Mouse (Mus musculus) forebrain, embryonic 10.5 days (tissue): Measurements from ENCODE around the gene Luc7l2. TPM values are rescaled to one million over a fixed set of nuclear protein-coding genes. Genes with fewer than 3 reads are reported as not detected.
A peak's percentile ranks its signal among the peaks of the same experiment; 100 is the strongest.

Experiments used
- DNase-seq: peaks from one replicate; pipeline ENCODE4 v3.0.0-alpha.2; 2017; ENCODE audit warnings: low spot score; ENCODE audit errors: extremely low spot score
- H3K27ac ChIP-seq: fragments of 300-500 bp; sonication (generic); 2 replicates; pipeline ENCODE4 v1.5.1; 2016; ENCODE audit warnings: mild to moderate bottlenecking
- H3K27me3 ChIP-seq: fragments of 300-500 bp; sonication (generic); 2 replicates; pipeline ENCODE4 v1.6.1; 2016; ENCODE audit warnings: mild to moderate bottlenecking; ENCODE audit not compliant: poor library complexity, severe bottlenecking
- H3K36me3 ChIP-seq: fragments of 300-500 bp; sonication (generic); replicated peaks from 2 replicates; pipeline ENCODE4 v1.6.1; 2016; ENCODE audit warnings: mild to moderate bottlenecking, moderate library complexity
- H3K4me1 ChIP-seq: fragments of 300-500 bp; sonication (generic); 2 replicates; pipeline ENCODE4 v1.6.1; 2016
- H3K4me3 ChIP-seq: fragments of 300-500 bp; sonication (generic); 2 replicates; pipeline ENCODE4 v1.5.1; 2016; ENCODE audit warnings: mild to moderate bottlenecking, moderate library complexity
- H3K9me3 ChIP-seq: fragments of 300-500 bp; sonication (generic); 2 replicates; pipeline ENCODE4 v1.6.1; 2016; ENCODE audit warnings: mild to moderate bottlenecking, moderate library complexity
- WGBS: fragments of 180-500 bp; shearing (Covaris S2); methylation state at CpG from one replicate; pipeline ENCODE4 v1.1.7; 2016; 5-methylcytosine and 5-hydroxymethylcytosine counted together
- polyA plus RNA-seq: library from polyadenylated mRNA; unstranded; fragments of >200 nt; fragmentation: Nextera tagmentation; extraction: Ambion mirVana; gene quantifications from 2 replicates; pipeline ENCODE4 v1.2.1, GENCODE M21; 2016

Luc7l2 gene
- 34.7 and 36.8 TPM in 2 replicates for polyA plus RNA-seq

GRCm38 (mm10) chr6:38551062-38551988, at the start of gene Luc7l2:
Gene Luc7l2 (plus strand): TSS chr6:38551334.
- Histone ChIP-seq H3K9me3 (no peaks in the 10 kb centered on the region), H3K27me3 (no peaks in the 10 kb centered on the region), H3K4me1 (peaks cover 28% of the 10 kb centered on the region), H3K36me3 (peaks cover 21% of the 10 kb centered on the region), H3K4me3 (peak within 1 kb of the TSS; percentile 88), H3K27ac (peak within 1 kb of the TSS; percentile 99)
- peak; percentile 95 for DNase-seq
- WGBS = under 1% methylated on average over 92 of the region's 98 CpGs

GRCm38 (mm10) chr6:38512096-38512495, 39.0 kb upstream of the Luc7l2 start:
- DNase-seq = no peak
- Histone ChIP-seq H3K4me1 (no peaks in the 10 kb centered on the region), H3K36me3 (0 out of 2 replicates have a peak, but pooled peaks cover 2% of the 10 kb centered on the region), H3K27me3 (no peaks in the 10 kb centered on the region), H3K9me3 (no peaks in the 10 kb centered on the region), H3K4me3 (no peak overlapping the region), H3K27ac (no peak overlapping the region)
- WGBS = 95% methylated on average over 1 of the region's 1 CpGs

- Histone ChIP-seq H3K27me3 (no peaks in the 10 kb centered on the region), H3K4me1 (no peaks in the 10 kb centered on the region), H3K4me3 (no peak overlapping the region), H3K9me3 (no peaks in the 10 kb centered on the region), H3K36me3 (0 out of 2 replicates have a peak, but pooled peaks cover 2% of the 10 kb centered on the region), H3K27ac (no peak overlapping the region)
- DNase-seq = no peak
Observed at GRCm38 (mm10) chr6:38512830-38513229, 38.3 kb upstream of the Luc7l2 start.

GRCm38 (mm10) chr6:38515201-38515600, 35.9 kb upstream of the Luc7l2 start:
- no peak for DNase-seq
- H3K4me1 ChIP-seq = no peaks in the 10 kb centered on the region
- H3K9me3 ChIP-seq = no peaks in the 10 kb centered on the region
- no peak overlapping the region for H3K27ac ChIP-seq
- H3K4me3 ChIP-seq = no peak overlapping the region
- 91% methylated on average over 4 of the region's 4 CpGs for WGBS
- H3K27me3 ChIP-seq = no peaks in the 10 kb centered on the region
- no peaks in the 10 kb centered on the region for H3K36me3 ChIP-seq

- Histone ChIP-seq H3K4me3 (no peak overlapping the region), H3K36me3 (peaks cover 3% of the 10 kb centered on the region; the same call in 1 of the 2 replicates), H3K27ac (no peak overlapping the region), H3K4me1 (0 out of 2 replicates have a peak, but pooled peaks cover 7% of the 10 kb centered on the region), H3K27me3 (no peaks in the 10 kb centered on the region), H3K9me3 (no peaks in the 10 kb centered on the region)
- 21% methylated on average over 8 of the region's 8 CpGs for WGBS
- no peak for DNase-seq
Observed at GRCm38 (mm10) chr6:38523851-38524250, 27.3 kb upstream of the Luc7l2 start.

GRCm38 (mm10) chr6:38531211-38531820, 19.8 kb upstream of the Luc7l2 start:
- no peaks in the 10 kb centered on the region for H3K36me3 ChIP-seq
- H3K27ac ChIP-seq = no peak overlapping the region
- DNase-seq = no peak
- no peaks in the 10 kb centered on the region for H3K27me3 ChIP-seq
- no peak overlapping the region for H3K4me3 ChIP-seq
- 63% methylated on average over 5 of the region's 5 CpGs for WGBS
- no peaks in the 10 kb centered on the region for H3K9me3 ChIP-seq
- H3K4me1 ChIP-seq = peaks cover 25% of the 10 kb centered on the region

GRCm38 (mm10) chr6:38532500-38533420, 18.4 kb upstream of the Luc7l2 start:
- 11% methylated on average over 25 of the region's 25 CpGs for WGBS

GRCm38 (mm10) chr6:38533428-38534405, 17.4 kb upstream of the Luc7l2 start, which contains the start of gene Fmc1:
Gene Fmc1 (plus strand): TSS chr6:38533502.
- H3K36me3 ChIP-seq = no peaks in the 10 kb centered on the region
- H3K9me3 ChIP-seq = no peaks in the 10 kb centered on the region
- DNase-seq = peak; percentile 98
- peak within 1 kb of the TSS; percentile 89 for H3K4me3 ChIP-seq
- H3K27me3 ChIP-seq = no peaks in the 10 kb centered on the region
- 7% methylated on average over 41 of the region's 41 CpGs for WGBS
- H3K27ac ChIP-seq = peak within 1 kb of the TSS; percentile 98
- peaks cover 25% of the 10 kb centered on the region for H3K4me1 ChIP-seq

More at GRCm38 (mm10) chr6:38532500-38533420, 18.4 kb upstream of the Luc7l2 start:
- Histone ChIP-seq H3K4me3 (peak overlapping the region; percentile 89), H3K36me3 (no peaks in the 10 kb centered on the region), H3K27me3 (no peaks in the 10 kb centered on the region), H3K9me3 (no peaks in the 10 kb centered on the region), H3K4me1 (peaks cover 25% of the 10 kb centered on the region), H3K27ac (peak overlapping the region; percentile 98)
- no peak for DNase-seq

- H3K9me3 ChIP-seq = no peaks in the 10 kb centered on the region
- H3K36me3 ChIP-seq = peaks cover 10% of the 10 kb centered on the region
- peak overlapping the region; percentile 98 for H3K27ac ChIP-seq
- peak overlapping the region; percentile 89 for H3K4me3 ChIP-seq
- peaks cover 25% of the 10 kb centered on the region for H3K4me1 ChIP-seq
- 1% methylated on average over 53 of the region's 53 CpGs for WGBS
- DNase-seq = peak; percentile 100
- no peaks in the 10 kb centered on the region for H3K27me3 ChIP-seq
Observed at GRCm38 (mm10) chr6:38534640-38535365, 16.3 kb upstream of the Luc7l2 start.

GRCm38 (mm10) chr6:38535366-38535690, 15.8 kb upstream of the Luc7l2 start:
- peaks cover 15% of the 10 kb centered on the region for H3K36me3 ChIP-seq
- peak overlapping the region; percentile 89 for H3K4me3 ChIP-seq
- H3K9me3 ChIP-seq = no peaks in the 10 kb centered on the region
- no peak for DNase-seq
- peaks cover 25% of the 10 kb centered on the region for H3K4me1 ChIP-seq
- no peaks in the 10 kb centered on the region for H3K27me3 ChIP-seq
- H3K27ac ChIP-seq = peak overlapping the region; percentile 98
- 2% methylated on average over 9 of the region's 9 CpGs for WGBS

GRCm38 (mm10) chr6:38535788-38536187, 15.3 kb upstream of the Luc7l2 start:
- H3K27ac ChIP-seq = no peak overlapping the region
- H3K9me3 ChIP-seq = no peaks in the 10 kb centered on the region
- DNase-seq = no peak
- peaks cover 25% of the 10 kb centered on the region for H3K4me1 ChIP-seq
- H3K27me3 ChIP-seq = no peaks in the 10 kb centered on the region
- peaks cover 20% of the 10 kb centered on the region for H3K36me3 ChIP-seq
- 82% methylated on average over 1 of the region's 1 CpGs for WGBS
- H3K4me3 ChIP-seq = peak overlapping the region; percentile 89
